Mouse (Mus musculus): ENCODE results near the gene Poc1a. TPM values are rescaled to one million over a fixed set of nuclear protein-coding genes. Genes with fewer than 3 reads are reported as not detected.

Gene Poc1a
- 28.4 and 31.1 TPM in 2 replicates for polyA plus RNA-seq (2014; fragmentation: Nextera tagmentation; extraction: Ambion mirVana)

DNA sequence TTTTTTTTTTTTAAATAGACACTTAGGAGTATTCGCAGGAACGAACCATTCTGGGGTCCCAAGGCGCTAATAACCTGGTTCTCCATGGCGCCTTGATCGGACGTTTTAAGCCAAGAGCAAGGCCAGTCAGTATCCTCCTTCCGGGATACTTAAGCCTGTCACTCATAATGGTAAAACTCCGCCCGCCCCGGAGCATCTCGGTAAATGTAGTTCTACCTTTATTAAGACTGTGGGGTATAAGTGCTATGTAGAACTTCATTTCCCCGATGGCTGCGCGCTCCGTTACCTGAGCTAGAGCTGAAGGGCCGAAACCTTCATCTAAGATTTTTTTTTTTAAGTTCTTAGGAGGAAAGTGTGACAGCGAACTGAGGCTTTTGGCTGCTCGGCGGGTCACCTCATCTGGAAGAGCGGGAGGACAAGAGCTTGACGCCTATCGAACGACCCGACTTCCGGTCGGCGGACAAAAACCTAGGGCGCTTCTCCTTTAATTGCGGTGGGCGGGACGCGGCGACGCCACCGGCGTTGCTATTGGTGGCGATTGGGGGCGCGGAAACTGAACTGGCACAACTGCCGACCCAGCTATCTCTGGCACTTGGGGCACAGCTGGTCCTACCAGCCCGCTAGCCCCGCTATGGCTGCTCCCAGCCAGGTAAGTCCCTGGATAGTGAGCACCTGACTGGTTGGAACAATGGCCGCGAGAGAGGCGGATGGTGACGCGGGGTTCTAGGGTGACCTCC is at the start of gene Poc1a:
Gene Poc1a, plus strand, starts transcription at position 254 of the 737 bp plus-strand sequence.
- H3K36me3 ChIP-seq (ENCODE audit: control insufficient read depth, insufficient read depth, low read length), result no peaks in the 10 kb centered on the region
- under 1% methylated on average over 47 of the region's 47 CpGs for WGBS (ENCODE audit: insufficient replicate concordance)
- H3K9me3 ChIP-seq (replicated peaks; ENCODE audit: control insufficient read depth, low read length), result no peaks in the 10 kb centered on the region
- peak within 1 kb of the TSS; percentile 80 for H3K9ac ChIP-seq (ENCODE audit: low read depth, low read length)
- peak within 1 kb of the TSS; percentile 81 for H3K4me3 ChIP-seq (ENCODE audit: low read depth, low read length)
- H3K27me3 ChIP-seq (ENCODE audit: control insufficient read depth, insufficient read depth, low read length), result no peaks in the 10 kb centered on the region
- peaks cover 10% of the 10 kb centered on the region for H3K4me1 ChIP-seq (ENCODE audit: control insufficient read depth, insufficient read depth, low read length)
- peak; percentile 93 for ATAC-seq (replicated peaks; ENCODE audit: insufficient number of reproducible peaks, low FRiP score, low TSS enrichment)
- H3K4me2 ChIP-seq, result peak within 1 kb of the TSS; percentile 86
- H3K27ac ChIP-seq (ENCODE audit: low read depth, low read length), result peak within 1 kb of the TSS; percentile 65

DNA sequence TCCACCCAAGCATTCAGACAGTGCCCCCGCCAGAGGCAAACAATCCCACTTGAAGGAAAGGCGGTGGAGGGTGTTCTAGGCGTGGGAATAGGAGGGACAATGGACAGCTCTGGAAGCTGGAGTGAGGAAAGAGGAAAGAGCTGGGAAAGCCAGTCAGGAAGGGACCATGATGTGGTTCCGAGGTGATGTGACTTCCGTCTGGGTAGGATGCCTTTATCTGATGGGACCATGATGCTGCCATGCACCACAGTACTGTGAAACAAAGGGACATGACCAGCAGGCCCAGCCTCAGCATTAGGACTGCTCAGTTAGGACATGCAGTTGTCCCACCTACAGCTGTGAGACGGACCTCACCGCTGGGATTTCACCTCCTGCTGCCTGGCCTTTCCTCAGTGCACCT is 49.6 kb upstream of the Poc1a start:
- Histone ChIP-seq H3K27me3 (ENCODE audit: control insufficient read depth, insufficient read depth, low read length) (no peaks in the 10 kb centered on the region), H3K36me3 (ENCODE audit: control insufficient read depth, insufficient read depth, low read length) (peaks cover 18% of the 10 kb centered on the region), H3K9ac (ENCODE audit: low read depth, low read length) (no peak overlapping the region), H3K4me3 (ENCODE audit: low read depth, low read length) (no peak overlapping the region), H3K4me1 (ENCODE audit: control insufficient read depth, insufficient read depth, low read length) (peaks cover 13% of the 10 kb centered on the region), H3K27ac (ENCODE audit: low read depth, low read length) (no peak overlapping the region), H3K4me2 (no peak overlapping the region), H3K9me3 (replicated peaks; ENCODE audit: control insufficient read depth, low read length) (no peaks in the 10 kb centered on the region)
- 64% methylated on average over 7 of the region's 7 CpGs for WGBS (ENCODE audit: insufficient replicate concordance)
- ATAC-seq (replicated peaks; ENCODE audit: insufficient number of reproducible peaks, low FRiP score, low TSS enrichment), result no peak

DNA sequence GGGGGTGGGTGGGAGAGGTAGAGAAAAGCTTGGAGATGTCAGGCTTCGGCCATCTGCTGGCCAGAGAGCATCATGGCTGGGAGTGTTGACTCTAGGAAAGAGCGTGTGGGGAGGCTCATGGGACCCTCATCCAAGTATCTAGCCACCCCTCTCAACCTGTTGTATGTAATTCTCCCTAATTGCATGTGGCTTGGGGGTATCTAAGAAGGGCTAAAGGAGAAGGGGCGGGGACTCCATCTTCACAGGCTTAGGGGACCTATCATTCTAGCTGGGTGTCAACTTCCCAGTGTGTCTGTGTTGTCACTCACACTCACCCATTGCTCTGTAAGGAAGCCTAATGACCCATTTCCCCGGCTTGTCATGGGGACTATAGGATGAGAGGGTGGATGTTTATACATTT is 49.0 kb upstream of the Poc1a start:
- H3K4me2 ChIP-seq, result no peak overlapping the region
- peaks cover 23% of the 10 kb centered on the region for H3K36me3 ChIP-seq (ENCODE audit: control insufficient read depth, insufficient read depth, low read length)
- H3K9me3 ChIP-seq (replicated peaks; ENCODE audit: control insufficient read depth, low read length), result no peaks in the 10 kb centered on the region
- 68% methylated on average over 4 of the region's 4 CpGs for WGBS (ENCODE audit: insufficient replicate concordance)
- H3K27ac ChIP-seq (ENCODE audit: low read depth, low read length), result no peak overlapping the region
- no peak overlapping the region for H3K9ac ChIP-seq (ENCODE audit: low read depth, low read length)
- H3K27me3 ChIP-seq (ENCODE audit: control insufficient read depth, insufficient read depth, low read length), result no peaks in the 10 kb centered on the region
- H3K4me1 ChIP-seq (ENCODE audit: control insufficient read depth, insufficient read depth, low read length), result peaks cover 13% of the 10 kb centered on the region
- ATAC-seq (replicated peaks; ENCODE audit: insufficient number of reproducible peaks, low FRiP score, low TSS enrichment), result no peak
- H3K4me3 ChIP-seq (ENCODE audit: low read depth, low read length), result no peak overlapping the region

DNA sequence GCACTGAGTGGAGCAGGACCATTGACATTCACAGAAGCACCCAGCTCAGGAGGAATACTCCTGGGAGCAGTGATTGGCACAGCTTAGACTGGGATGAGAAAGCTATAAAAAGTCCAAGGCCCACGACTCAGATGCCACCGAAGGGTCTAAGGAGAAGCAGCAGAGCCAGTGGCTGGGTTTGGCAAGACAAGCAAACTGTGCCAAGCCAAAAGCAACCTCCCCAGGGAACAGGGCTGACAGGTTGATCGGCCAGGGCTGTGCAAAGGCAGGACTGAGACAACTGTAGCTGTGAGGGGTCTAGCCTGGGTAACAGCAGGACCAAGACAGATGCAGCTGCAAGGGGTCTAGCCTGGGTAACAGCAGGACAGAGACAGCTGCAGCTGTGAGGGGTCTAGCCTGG is 47.9 kb upstream of the Poc1a start:
- H3K4me2 ChIP-seq, result no peak overlapping the region
- no peaks in the 10 kb centered on the region for H3K27me3 ChIP-seq (ENCODE audit: control insufficient read depth, insufficient read depth, low read length)
- H3K27ac ChIP-seq (ENCODE audit: low read depth, low read length), result no peak overlapping the region
- no peak for ATAC-seq (replicated peaks; ENCODE audit: insufficient number of reproducible peaks, low FRiP score, low TSS enrichment)
- H3K4me1 ChIP-seq (ENCODE audit: control insufficient read depth, insufficient read depth, low read length), result peaks cover 13% of the 10 kb centered on the region
- H3K9ac ChIP-seq (ENCODE audit: low read depth, low read length), result no peak overlapping the region
- peaks cover 33% of the 10 kb centered on the region for H3K36me3 ChIP-seq (ENCODE audit: control insufficient read depth, insufficient read depth, low read length)
- no peaks in the 10 kb centered on the region for H3K9me3 ChIP-seq (replicated peaks; ENCODE audit: control insufficient read depth, low read length)
- WGBS (ENCODE audit: insufficient replicate concordance), result 83% methylated on average over 3 of the region's 3 CpGs
- H3K4me3 ChIP-seq (ENCODE audit: low read depth, low read length), result no peak overlapping the region

DNA sequence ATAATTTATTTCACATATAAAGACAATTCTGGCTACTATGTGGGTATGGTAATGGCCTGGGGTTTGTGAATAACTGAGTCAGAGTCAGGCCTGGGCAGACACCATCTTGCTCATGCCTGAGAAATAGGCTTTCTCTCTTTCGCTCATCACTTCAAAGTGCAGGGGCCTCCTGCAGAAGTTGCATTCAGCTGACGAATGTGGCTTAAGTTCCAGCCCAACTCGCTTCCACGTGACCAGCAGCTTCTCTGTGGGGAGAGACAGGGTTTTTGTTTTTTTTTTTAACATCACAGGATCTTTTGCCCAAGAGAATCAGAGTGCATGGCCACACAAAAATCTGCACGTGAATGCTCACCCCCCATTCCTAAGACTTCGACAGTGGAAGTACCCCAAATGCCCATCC is 46.9 kb upstream of the Poc1a start:
- H3K36me3 ChIP-seq (ENCODE audit: control insufficient read depth, insufficient read depth, low read length), result peaks cover 41% of the 10 kb centered on the region
- no peak overlapping the region for H3K4me2 ChIP-seq
- H3K9me3 ChIP-seq (replicated peaks; ENCODE audit: control insufficient read depth, low read length), result no peaks in the 10 kb centered on the region
- peaks cover 11% of the 10 kb centered on the region for H3K4me1 ChIP-seq (ENCODE audit: control insufficient read depth, insufficient read depth, low read length)
- H3K9ac ChIP-seq (ENCODE audit: low read depth, low read length), result no peak overlapping the region
- WGBS (ENCODE audit: insufficient replicate concordance), result 83% methylated on average over 6 of the region's 6 CpGs
- no peak overlapping the region for H3K27ac ChIP-seq (ENCODE audit: low read depth, low read length)
- no peak overlapping the region for H3K4me3 ChIP-seq (ENCODE audit: low read depth, low read length)
- H3K27me3 ChIP-seq (ENCODE audit: control insufficient read depth, insufficient read depth, low read length), result no peaks in the 10 kb centered on the region
- ATAC-seq (replicated peaks; ENCODE audit: insufficient number of reproducible peaks, low FRiP score, low TSS enrichment), result no peak

DNA sequence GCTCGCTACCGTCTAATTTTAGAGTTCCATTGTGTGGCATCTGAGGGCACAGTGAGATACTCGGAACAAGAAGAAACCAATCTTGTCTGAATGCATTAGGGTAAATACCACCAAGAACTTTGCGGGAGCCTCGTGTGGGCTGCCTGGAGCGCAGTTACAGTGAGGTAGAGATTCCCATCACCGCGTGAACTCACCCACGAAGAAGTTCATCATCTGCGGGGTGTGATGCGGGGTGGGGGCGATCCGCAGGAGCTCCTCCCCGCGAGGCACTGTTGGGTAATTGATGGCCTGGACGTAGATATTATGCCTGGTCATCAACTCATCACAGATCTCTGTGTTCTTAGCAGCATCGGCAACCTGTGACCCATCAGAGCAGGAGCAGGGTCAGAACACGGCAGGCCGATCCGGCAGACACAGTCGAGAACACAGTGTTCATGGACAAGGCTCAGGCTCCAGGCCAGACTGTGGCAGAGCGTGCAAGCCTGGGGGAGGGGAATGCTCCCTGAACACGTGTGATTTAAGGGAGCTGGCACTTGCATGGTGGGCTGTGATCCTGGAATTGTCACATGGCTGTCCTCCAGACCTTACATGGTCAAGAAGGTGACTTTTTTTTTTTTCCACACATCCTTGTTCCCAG is 45.5 kb upstream of the Poc1a start:
- no peak for ATAC-seq (replicated peaks; ENCODE audit: insufficient number of reproducible peaks, low FRiP score, low TSS enrichment)
- H3K36me3 ChIP-seq (ENCODE audit: control insufficient read depth, insufficient read depth, low read length), result peaks cover 48% of the 10 kb centered on the region
- H3K4me2 ChIP-seq, result no peak overlapping the region
- 85% methylated on average over 23 of the region's 23 CpGs for WGBS (ENCODE audit: insufficient replicate concordance)
- H3K4me3 ChIP-seq (ENCODE audit: low read depth, low read length), result no peak overlapping the region
- H3K27me3 ChIP-seq (ENCODE audit: control insufficient read depth, insufficient read depth, low read length), result no peaks in the 10 kb centered on the region
- H3K4me1 ChIP-seq (ENCODE audit: control insufficient read depth, insufficient read depth, low read length), result peaks cover 11% of the 10 kb centered on the region
- no peak overlapping the region for H3K9ac ChIP-seq (ENCODE audit: low read depth, low read length)
- H3K27ac ChIP-seq (ENCODE audit: low read depth, low read length), result no peak overlapping the region
- no peaks in the 10 kb centered on the region for H3K9me3 ChIP-seq (replicated peaks; ENCODE audit: control insufficient read depth, low read length)

DNA sequence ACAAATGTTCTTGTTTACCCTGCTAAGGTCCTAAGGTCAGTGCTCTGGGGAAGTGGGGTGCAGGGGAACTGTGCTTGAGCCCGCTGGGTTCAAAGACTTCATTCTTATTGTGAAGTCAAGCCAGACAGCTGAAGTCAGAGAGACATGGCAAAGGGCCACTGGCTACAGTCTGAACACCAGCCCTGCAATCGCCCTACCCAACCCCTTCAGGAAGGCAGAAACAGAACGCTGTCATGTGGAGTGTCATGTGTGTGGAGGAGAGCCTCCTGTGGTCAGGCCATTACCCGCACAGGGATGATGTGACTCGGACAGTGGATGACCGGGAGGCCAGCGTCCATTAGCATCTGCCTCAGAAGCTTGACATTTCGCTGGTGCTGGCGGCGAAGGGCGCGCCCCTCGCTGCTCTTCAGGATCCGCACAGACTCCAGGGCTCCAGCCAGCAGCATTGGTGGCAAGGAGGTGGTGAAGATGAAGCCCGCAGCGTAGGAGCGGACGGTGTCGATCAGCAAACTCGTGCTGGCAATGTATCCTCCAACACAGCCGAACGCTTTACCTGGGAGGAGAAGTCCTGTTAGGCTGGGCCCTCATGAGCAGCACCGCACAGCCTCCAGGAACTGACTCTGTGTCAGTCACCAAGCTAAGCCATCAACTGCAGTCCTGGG is 44.6 kb upstream of the Poc1a start:
- WGBS (ENCODE audit: insufficient replicate concordance), result 91% methylated on average over 23 of the region's 23 CpGs
- H3K27ac ChIP-seq (ENCODE audit: low read depth, low read length), result no peak overlapping the region
- H3K4me2 ChIP-seq, result no peak overlapping the region
- H3K36me3 ChIP-seq (ENCODE audit: control insufficient read depth, insufficient read depth, low read length), result peaks cover 52% of the 10 kb centered on the region
- H3K27me3 ChIP-seq (ENCODE audit: control insufficient read depth, insufficient read depth, low read length), result no peaks in the 10 kb centered on the region
- no peak overlapping the region for H3K9ac ChIP-seq (ENCODE audit: low read depth, low read length)
- no peak overlapping the region for H3K4me3 ChIP-seq (ENCODE audit: low read depth, low read length)
- H3K4me1 ChIP-seq (ENCODE audit: control insufficient read depth, insufficient read depth, low read length), result peaks cover 11% of the 10 kb centered on the region
- no peak for ATAC-seq (replicated peaks; ENCODE audit: insufficient number of reproducible peaks, low FRiP score, low TSS enrichment)
- no peaks in the 10 kb centered on the region for H3K9me3 ChIP-seq (replicated peaks; ENCODE audit: control insufficient read depth, low read length)

DNA sequence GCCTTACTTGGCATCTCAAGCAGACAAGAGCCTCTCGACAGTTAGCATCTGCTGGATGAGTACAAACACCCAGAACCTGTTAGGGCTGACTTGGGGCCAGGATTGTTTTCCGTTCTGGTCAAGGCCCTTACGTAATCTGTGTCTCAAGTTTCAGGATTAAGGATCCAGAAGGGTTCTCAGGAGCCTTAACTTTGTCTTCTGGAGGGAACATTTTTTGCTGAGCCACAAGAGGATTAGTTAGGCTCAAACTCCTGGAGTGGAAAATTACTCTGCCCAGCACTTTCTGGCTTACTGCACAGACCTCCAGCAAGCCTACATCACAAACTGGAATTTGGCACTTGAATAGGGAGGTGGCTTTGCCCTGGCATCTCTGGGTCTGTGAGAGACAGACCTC is 44.0 kb upstream of the Poc1a start:
- no peaks in the 10 kb centered on the region for H3K27me3 ChIP-seq (ENCODE audit: control insufficient read depth, insufficient read depth, low read length)
- H3K4me1 ChIP-seq (ENCODE audit: control insufficient read depth, insufficient read depth, low read length), result peaks cover 11% of the 10 kb centered on the region
- H3K4me2 ChIP-seq, result no peak overlapping the region
- 82% methylated on average over 3 of the region's 3 CpGs for WGBS (ENCODE audit: insufficient replicate concordance)
- H3K4me3 ChIP-seq (ENCODE audit: low read depth, low read length), result no peak overlapping the region
- H3K27ac ChIP-seq (ENCODE audit: low read depth, low read length), result no peak overlapping the region
- peaks cover 56% of the 10 kb centered on the region for H3K36me3 ChIP-seq (ENCODE audit: control insufficient read depth, insufficient read depth, low read length)
- no peaks in the 10 kb centered on the region for H3K9me3 ChIP-seq (replicated peaks; ENCODE audit: control insufficient read depth, low read length)
- no peak for ATAC-seq (replicated peaks; ENCODE audit: insufficient number of reproducible peaks, low FRiP score, low TSS enrichment)
- H3K9ac ChIP-seq (ENCODE audit: low read depth, low read length), result no peak overlapping the region
